Mouse (Mus musculus): ENCODE results near the gene Mdga2.

The Mdga2 gene

DNA sequence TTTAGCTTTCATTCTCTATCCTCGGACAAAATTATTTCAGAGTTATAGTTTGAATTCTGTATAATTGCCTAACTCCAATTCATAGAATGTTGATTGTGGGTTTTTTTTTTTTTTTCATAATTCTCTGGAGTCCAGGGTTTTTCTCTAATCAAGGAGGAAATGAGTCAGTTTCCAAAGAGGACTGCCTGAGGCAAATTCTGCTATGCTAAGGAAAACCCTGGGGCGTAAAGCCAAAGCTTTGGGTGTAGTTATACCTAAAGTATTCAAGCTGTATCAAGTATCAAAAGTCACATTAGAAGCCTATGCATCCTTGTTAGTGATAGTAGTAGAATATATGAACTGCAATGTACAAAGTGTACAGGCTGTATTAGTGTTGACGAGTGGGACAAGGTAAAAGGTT is 519.6 kb downstream of the Mdga2 start:
- no peak for DNase-seq (ENCODE audit: low spot score)

DNA sequence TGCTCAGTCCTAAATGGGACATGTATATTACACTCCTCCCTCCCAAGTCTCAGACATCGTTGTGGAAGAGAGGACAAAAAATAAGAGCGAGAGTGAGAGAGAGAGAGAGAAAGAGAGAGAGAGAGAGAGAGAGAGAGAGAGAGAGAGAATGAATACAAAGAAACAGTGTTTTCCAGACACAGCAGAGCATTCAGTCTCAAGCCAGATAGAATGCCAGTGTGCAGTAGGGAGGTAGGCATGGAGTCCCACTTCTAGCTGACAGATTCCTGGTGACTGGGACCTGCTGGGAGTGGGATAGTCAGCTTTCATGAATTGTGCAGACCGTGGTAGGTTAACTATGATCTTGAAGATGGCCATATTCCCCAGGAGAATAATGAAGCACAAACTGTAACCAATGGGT is 542.8 kb downstream of the Mdga2 start:
- no peak for DNase-seq (ENCODE audit: low spot score)

DNA sequence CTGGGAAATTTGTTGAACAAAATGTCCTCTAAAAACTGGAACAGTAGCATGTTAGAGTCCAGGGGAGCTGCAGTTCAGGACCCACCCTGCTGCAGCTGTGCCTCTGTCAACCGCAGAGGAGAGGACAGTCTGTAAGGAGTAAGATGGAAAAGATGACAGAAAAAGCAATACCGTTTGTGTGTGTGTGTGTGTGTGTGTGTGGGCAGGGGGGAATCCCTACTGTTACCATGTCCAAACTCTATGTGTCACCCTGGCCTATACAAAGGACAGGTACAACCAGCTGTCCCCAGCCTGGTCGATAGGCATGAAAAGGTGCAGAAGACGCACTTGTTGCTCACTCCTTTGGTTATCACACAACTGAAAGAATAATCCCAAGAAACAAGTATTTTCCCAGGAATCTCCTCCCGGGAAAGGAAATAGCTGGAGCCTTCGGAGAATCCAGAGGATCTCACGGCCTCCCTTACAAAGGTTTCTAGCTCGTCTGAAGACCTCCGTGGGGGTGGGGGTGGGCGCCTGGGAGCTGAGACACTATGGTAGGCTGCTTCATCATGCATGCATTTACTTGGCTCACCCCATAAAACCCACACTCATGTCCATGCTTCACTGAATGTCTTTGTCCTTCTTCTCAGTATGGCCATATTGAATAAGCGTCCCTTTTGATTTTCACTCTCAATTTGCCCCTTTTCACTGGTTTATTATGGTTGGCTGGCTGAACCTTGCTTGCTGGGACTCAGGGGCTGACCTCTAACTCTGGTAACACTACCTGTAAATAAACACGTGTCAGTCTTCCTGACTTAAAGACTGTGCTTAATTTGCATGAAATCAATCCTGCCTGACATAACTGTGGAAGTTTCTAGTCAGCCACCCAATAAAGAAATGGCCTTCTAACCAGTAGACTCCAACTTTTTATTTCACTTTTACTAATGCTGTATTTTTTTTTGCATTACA is 573.5 kb downstream of the Mdga2 start:
- DNase-seq (ENCODE audit: low spot score) = peak; percentile 21

DNA sequence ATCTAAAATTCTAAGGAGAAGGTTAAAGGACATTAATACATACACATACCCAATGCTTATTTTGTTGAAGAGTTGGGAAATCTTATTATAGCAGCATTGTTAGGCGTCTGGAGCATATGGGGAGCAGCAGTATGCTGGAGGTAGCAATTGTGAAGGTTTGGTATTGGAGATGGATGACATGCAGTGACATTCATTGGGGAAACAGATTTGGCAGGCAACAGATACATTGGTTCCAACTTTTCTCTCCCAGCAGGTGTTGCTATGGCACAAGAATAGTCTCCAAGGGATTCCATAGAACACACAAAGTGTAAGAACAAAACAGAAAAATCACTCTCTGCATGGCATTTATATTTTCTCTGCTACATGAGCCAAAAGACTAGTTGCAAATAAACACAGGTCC is 581.9 kb downstream of the Mdga2 start:
- DNase-seq (ENCODE audit: low spot score) = no peak

DNA sequence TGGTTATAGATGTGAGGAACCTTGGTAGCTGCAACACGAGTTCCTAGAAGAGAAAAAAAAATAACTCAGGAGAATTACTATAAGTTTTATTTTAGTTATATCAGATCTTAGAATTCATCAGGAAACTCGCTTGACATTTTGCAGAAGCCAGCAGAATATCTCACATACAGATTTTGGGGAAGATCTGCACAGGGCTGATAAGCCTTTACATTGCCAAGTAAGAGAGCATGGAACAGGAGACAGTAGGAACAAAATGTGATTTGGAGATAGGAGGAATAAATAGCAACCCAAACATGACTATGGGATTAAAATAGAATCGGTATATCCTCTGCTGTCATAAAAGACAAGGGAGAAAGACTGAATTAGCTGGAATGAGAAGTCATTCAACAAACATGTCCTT is 602.4 kb downstream of the Mdga2 start:
- DNase-seq (ENCODE audit: low spot score) = no peak

DNA sequence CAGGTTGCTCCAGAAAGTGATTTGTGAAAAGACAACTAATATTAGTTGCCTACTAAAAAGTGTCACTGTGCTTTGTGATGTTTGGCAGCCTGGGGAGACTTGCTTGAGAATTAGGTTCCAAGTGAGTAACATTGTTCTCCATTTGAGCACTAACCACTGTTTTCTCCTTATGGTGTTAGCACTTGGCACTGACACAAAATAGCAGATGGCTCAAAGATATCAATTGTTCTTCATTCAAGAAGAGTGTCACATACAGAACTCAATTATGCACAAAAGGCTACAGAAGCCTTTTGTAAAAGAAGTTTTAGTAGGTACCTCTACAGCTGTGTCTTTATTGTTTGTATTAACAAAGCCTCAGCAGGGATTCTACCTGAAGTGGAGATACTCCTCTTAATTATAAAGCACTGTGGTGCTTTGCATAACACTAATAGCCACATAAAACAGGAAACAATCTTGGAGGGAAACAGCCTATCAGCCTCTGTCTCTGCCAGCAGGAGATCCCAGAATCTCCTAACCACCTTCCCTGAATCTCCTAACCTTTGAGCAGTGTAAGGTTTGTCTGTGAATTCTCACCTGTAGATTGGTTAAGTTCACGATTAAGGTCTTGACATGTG is 630.6 kb downstream of the Mdga2 start:
- no peak for DNase-seq (ENCODE audit: low spot score)

DNA sequence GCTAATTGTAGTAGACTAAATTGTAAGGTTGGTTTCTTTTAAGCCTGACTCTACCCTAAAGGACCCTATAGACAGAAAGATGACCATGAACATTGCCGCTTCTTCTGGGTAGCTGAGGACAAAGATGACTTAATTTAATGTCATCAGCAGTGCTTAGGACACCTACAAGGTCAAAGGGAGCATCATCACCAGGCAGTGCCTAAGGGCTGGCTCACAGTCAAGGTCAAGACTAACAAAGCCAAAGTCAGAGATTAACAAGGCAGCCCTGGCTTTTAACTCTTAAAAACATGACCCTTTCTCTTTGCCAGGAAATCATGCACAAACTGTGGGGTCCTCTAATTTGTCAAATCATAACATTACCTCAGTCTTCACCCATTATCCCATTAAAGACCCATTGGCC is 657.0 kb downstream of the Mdga2 start:
- no peak for DNase-seq (ENCODE audit: low spot score)

DNA sequence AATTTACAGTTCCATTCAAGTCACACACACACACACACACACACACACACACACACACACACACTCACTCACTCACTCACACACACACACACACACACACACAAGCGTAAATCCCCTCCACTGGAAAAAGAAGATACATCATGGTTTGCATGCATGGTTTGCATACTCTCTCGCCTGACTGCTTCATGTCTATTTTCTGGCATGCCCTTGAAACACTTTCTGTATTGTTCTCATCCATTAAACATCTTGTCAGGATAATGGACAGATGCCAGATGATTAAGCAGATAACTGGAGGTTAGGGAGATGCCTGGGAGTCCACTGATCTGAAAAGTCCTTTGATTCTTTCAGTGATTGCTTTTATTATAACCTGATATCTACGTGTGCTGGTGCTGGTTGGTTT is 665.5 kb downstream of the Mdga2 start:
- DNase-seq (ENCODE audit: low spot score) = no peak

DNA sequence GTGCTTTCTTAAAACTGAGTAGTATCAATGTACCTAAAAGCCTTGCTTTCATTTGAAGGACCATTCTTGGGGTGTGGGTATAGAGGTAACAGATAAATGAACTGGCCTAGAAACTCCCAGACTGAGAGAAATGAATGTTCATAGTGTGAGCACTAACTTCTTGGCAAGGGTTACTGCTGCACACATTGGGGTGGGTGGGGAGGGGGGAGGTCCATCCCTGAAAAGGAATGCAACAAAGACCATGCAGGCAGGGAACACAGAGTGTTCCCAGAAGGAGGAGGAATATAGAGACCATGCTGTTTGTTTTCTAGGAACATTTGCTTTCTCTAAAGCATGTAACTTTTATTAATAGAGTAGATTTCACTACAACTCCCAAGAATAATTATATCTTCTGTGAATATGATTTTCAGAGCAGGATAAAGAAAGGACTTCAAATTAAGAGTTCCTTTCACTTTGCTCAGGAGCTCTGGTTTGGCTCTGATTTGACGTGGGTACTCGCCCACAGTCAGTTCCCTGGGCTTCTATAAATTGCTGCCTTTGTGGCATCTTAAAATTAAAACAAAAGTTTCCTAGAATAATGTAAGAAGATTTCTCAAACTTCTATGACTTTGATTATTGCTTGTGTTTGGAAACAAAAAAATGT is 666.0 kb downstream of the Mdga2 start:
- no peak for DNase-seq (ENCODE audit: low spot score)

DNA sequence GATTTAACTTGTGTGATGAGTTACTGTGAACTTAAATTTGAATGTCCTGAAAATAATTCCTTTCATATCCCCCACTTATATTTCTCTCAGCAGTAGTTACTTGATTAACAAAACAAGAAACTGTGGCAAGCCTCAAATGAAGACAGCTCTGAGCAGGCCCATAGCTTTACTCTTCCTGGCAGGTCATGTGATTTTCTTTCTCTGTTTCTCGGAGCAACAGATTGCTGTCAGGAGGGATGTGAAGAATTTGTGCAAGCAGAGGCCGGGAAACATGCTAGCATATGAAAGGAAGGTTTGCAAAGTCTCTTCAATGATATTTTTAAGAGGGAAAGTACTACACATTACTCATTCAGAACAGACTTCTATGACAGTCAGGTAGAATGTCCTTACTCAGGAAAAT is 697.4 kb downstream of the Mdga2 start:
- DNase-seq (ENCODE audit: low spot score) = no peak

DNA sequence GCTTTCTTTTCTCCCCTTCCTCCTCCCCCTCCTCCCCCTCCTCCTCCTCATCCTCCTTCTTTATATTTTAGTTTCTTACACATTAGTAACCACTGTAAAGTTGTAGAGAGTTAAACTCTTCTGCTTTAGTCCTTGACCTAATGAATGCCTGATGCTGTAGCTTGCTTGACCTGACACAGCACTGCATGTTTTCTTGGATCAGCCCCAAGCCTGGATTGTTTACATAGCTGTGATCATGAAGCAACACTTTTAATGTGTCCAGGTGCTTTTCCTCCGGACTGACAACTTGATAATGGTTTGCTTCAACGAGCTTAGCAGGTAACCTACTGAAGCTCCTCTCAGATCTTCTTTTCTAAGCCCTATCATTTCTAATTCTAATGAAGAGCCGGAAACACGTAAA is 723.1 kb downstream of the Mdga2 start:
- no peak for DNase-seq (ENCODE audit: low spot score)

DNA sequence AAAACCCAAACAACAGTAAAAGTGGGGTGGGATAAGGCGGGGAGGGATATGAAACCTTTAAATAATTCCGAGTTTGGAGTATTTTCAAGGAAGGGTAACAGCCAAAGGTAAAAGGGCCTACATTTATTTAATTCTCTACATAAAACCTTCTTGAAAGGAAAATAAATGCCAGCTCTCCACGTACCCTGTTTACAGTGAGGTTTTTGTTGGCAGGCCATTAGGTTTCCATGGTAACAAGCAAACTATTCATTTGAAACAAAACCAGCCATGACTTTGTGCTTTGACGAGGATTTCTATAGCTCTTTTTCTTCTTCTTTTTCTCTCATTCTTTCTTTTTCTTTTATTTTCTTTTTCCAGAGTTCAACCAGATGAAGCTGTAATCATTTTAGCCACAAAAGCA is 751.5 kb downstream of the Mdga2 start:
- peak; percentile 28 for DNase-seq (ENCODE audit: low spot score)

DNA sequence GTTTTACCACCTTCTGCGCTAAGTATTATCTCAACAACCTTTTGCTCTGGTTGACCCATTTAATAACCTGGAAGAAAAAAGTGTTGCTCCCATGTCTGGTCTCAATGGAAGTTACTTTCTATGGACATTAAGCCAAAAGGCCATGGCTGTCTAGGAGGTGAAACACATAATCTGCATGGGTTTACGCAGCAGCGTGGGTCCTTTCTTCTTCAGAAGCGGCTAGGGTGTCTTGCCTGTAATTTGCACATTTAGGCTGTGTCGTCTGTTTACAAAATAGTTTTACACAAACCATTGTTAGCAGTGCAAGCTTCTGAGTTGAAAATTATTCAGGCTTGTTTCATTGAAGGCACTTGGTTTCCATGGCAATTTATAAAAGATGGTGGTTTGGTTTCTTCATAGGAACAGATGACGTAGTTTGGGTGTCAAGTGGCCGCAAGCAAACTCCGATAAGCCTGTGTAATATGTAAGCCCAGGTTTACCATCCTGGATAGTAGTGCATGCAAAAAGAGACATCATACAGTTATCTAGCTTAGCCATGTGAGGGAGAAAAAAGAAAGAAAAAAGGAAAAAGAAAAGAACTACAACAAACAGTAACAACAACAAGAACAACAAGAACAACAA is 752.0 kb downstream of the Mdga2 start:
- no peak for DNase-seq (ENCODE audit: low spot score)

DNA sequence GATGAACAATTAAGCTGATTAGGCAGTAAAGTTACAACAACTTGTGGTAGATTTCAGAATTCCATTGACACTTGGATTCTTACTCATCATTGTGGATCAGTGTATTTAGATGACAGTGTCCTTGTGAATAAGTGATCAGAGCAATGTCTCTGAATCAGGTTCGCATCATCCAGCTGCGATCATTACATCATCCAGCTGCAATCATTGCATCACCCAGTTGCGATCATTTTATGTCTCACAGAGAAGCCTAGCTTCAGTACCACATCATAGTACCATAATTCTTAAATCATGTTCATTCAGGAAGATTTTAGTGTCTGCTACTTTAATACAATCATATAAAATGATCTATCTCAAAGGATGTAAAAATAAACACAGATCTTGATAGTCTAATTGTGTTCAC is 756.8 kb downstream of the Mdga2 start:
- no peak for DNase-seq (ENCODE audit: low spot score)

DNA sequence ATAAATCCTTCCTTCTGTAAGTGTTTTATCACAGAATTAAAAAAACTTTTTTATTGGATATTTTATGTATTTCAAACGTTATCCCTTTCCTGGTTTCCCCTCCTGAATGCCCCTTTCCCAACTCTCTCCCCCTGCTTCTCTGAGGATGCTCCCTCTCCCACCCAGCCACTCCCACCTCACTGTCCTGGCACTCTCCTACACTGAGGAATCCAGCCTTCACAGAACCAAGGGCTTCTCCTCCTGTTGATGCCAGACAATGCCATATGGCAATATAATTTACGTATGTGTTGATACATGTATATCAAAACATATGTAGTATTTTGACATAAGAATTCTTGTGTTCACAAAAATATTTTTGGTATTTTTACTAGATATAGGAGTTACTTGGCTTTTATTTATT is 779.0 kb downstream of the Mdga2 start:
- DNase-seq (ENCODE audit: low spot score) = no peak
